Mouse (Mus musculus) lung, postnatal 25 days (tissue): ENCODE data around the gene Sh3kbp1.

Experiments used
- DNase-seq: peaks from one replicate; pipeline ENCODE4 v3.0.0; 2022; ENCODE audit warnings: low spot score

Sh3kbp1 gene

GRCm38 (mm10) chrX:159837379-159837778 lies 210.3 kb downstream of the Sh3kbp1 start:
- peak; percentile 11 for DNase-seq

GRCm38 (mm10) chrX:159839786-159840185 lies 212.7 kb downstream of the Sh3kbp1 start:
- no peak for DNase-seq

DNA sequence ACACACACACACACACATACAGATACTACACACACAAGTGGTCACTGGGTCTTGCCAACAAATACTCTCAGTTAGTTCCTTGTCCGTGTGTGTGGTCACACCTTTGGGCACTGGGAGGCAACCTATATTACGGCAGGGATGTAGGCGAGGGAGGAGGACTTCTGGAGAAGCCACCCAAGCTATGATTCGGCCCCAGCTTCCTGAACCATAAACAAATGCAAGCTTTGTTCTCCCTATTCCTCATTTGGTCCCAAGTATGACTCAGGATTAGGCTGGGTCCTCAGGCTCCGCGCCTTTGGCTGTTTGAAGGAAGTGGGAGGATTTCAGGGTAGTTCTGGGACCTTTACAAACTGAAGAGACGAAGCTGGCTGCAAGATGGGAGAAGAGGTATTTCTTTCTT lies 213.2 kb downstream of the Sh3kbp1 start:
- no peak for DNase-seq

DNA sequence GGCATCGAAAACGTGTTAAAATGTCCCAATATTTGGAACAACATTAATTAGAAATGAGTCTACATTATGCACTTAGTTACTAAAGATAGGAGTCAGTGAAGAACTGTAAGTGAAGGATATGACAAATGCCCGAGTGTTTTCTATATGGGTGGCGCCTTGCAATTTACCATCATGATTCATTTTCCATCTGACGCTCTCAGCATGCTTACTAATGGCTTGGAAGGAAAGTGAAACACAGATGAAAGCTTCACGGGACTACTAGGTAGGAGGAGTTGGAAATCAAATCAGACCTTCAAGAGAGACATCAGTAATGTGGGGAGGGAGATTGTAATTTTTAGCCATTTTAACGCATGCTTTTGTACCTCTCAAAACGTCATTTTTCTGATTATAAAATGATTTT lies 223.7 kb downstream of the Sh3kbp1 start:
- DNase-seq = no peak

GRCm38 (mm10) chrX:159856866-159857265 lies 229.8 kb downstream of the Sh3kbp1 start:
- no peak for DNase-seq

GRCm38 (mm10) chrX:159858126-159858525 lies 231.1 kb downstream of the Sh3kbp1 start:
- DNase-seq = no peak

DNA sequence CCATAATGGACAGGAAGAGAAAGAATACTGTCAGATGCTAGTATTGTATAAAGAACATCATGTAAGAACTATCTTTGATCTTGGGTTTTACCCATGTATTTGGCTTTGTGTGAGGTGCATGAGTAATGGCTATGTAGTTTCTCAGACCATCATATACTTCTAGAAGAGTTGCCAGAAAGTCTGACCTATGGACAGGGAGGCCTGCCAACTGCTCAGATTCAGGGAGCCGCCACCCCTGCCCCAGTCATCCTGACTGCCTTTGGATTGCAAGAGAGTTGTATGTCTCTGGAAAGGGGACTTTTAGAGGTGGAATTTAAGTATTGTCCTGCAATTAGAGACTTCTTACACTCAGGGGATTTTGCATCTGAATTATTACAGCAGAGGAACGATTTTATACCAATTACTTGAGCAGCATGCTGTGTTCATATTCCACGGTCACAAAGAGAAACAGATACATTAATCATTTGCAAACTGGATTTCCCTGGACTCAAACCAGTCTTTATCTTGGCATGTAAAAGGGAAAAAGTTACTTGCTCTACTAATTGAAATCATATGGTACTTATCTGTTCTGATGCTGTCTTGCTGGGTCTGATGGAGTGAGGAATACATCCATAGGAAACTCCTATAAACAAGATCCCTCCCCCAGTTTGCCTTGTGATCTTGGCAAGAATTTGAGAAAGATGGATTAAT lies 233.9 kb downstream of the Sh3kbp1 start:
- no peak for DNase-seq

- DNase-seq = no peak
These were observed 240.6 kb downstream of the Sh3kbp1 start for GRCm38 (mm10) chrX:159867660-159868059.

GRCm38 (mm10) chrX:159872521-159872920 lies 245.4 kb downstream of the Sh3kbp1 start:
- DNase-seq = no peak

DNA sequence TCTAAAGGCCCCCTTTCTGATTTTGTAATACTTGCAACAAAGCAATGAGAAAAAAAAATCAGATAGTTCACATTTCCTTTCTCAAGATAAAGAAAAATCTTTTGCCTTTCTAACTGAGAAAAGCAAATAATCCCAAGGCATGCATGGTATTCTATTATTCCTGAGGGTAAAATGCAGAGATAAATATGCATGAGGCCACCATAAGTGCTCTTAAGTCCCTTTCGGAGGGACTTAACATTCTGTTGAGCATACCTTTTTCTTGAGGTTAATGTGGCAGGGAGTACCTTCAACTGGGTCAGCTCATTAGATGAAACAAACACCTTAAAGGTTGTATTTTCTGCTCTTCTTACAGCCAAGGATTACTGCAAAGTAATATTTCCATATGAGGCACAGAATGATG lies 250.7 kb downstream of the Sh3kbp1 start:
- DNase-seq = peak; percentile 16

DNA sequence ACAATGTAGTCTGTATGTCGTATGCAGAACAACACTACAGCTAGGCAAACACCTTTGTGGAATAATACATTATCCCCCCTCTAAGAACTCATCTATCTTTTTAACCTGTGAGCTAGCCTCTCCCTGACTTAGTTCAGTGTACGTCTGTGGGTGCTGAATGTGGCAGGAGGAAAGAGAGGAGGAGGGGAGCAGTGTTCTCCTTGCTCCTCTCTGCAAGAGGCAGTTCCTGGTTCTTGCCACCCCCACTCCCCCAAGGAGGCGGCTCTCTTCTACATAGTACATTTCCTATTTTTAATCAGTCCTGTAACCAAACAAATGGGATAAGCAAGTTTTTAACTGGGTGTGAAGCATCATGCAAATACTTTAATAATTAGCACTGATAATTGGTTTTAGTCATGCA lies 252.4 kb downstream of the Sh3kbp1 start:
- no peak for DNase-seq

GRCm38 (mm10) chrX:159881576-159881975 lies 254.5 kb downstream of the Sh3kbp1 start:
- no peak for DNase-seq

DNA sequence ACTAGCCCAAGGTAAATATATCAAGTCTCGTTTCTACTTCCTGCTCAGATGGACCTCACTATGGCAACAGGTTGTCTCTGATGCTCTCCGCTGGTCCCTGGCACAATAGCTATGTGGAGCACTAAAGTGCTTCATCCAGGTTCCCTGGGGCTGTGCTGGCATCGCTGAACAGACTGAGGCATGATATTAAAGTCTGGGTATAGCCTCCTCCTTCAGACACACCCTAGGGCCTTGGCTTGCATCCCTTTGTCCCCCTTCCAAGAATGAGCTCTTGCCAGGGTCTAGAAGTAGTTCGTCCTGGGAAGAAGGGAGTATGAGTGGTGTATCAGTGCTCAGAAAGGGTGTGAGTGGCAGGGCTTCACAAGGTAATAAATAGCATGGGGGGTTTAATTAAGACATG lies 269.5 kb downstream of the Sh3kbp1 start:
- no peak for DNase-seq

GRCm38 (mm10) chrX:159898110-159898509 lies 271.0 kb downstream of the Sh3kbp1 start:
- DNase-seq = no peak

DNA sequence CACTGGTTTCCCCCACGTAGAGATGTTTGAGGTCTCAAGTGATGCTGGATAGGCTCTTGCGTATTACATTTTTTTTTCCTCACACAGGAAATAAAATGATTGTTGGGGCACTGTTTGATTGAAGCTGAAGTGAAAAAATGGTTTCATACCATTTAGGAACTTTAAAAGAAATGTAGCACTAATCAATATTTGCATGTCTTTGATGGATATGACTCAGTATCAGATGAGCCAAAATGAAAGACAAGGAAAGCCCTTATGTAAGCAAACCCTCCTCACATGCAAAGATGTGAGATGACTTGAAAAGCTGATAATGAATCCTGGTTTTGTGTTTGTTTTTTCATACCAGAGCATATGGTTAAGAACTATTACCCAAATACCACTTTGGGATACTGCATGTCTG lies 272.0 kb downstream of the Sh3kbp1 start:
- DNase-seq = no peak

DNA sequence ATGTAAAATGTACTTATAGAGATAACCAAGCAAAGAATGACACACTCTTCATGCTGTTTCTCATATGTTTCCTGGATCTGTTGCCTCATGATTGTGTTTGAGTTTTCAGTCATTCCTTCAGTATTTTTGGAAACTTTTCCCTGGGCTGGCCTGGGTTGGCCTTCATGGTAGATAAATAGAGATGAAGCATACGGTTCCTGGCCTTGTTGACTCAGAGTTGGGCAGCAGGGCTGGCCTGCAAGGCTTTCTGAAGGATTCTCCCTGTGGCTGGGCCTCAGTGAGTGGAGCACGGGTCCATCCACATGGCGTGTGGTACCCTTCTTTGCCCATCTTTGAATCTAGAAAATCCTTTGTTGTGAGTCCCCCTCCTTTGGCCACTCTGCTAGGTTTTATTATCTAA lies 276.3 kb downstream of the Sh3kbp1 start:
- no peak for DNase-seq

- no peak for DNase-seq
These were observed 280.6 kb downstream of the Sh3kbp1 start for GRCm38 (mm10) chrX:159907703-159908102.

DNA sequence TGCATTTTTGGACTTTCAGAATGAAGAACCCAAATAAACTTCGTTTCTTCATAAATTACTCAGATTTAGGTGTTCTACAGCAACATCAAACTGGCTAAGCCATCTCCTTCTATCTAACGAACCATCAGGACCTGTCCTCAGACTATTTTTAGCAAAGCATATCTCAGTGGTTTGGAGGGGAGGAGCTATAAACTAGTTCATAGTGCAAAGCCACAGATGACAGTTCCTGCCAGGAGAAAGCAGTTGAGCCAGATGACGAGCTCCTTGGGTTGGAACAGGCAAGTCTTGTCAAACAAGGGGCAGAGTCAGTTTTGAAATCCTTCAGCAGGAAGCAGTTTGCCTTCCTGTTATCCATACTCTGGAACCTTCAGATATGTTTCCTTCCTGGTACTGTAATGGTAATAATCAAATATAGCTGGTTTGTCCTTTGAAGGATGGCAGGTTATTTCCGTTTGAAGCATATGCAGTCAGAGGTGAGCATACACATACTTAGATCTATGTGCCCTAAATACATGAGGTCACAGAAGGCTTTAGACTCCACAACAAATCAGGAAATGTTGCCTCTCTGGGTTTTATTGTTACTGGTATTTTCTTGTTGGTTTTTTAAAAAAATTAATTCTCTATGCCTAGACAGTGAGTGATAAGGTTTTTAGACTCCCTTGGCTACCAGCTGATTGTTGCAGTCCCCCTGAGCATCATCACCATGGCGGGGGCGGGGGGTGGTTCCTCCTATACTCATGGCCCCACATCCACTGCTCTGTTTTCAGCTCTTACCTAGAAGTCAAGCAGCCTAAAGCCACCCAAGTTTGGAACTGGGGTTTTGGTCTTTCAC lies 282.6 kb downstream of the Sh3kbp1 start:
- DNase-seq = no peak

GRCm38 (mm10) chrX:159910600-159910999 lies 283.5 kb downstream of the Sh3kbp1 start:
- DNase-seq = no peak

DNA sequence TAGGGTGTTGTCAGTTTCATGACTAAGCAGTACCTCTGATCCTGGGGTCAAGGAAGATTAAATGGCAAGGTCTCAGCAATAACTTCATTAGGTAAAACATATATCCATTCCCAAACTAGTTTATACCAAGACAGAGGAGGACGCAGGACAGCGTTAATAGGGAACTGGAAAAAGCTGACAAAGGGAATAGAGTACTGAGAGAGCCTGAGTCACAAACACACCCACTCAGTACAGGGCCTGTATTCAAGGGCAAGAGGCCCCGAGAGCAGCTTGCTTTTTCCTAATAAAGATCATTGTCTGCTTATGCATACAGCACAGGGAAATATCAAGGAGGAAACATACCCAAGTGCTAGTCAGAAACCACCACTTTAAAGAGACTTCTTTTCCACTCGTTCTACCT lies 284.5 kb downstream of the Sh3kbp1 start:
- no peak for DNase-seq

GRCm38 (mm10) chrX:159912061-159912460 lies 285.0 kb downstream of the Sh3kbp1 start:
- no peak for DNase-seq

GRCm38 (mm10) chrX:159913489-159913888 lies 286.4 kb downstream of the Sh3kbp1 start:
- DNase-seq = no peak

GRCm38 (mm10) chrX:159915125-159915524 lies 288.1 kb downstream of the Sh3kbp1 start:
- no peak for DNase-seq

- no peak for DNase-seq
These were observed 297.7 kb downstream of the Sh3kbp1 start for GRCm38 (mm10) chrX:159924759-159925158.
